Mouse (Mus musculus) layer of hippocampus, adult 2 months (tissue): ENCODE results near the gene Tnks2. TPM values are rescaled to one million over a fixed set of nuclear protein-coding genes. Genes with fewer than 3 reads are reported as not detected.

Source experiments
- DNase-seq, 2 experiments: peaks; one replicate each; pipeline ENCODE4 v3.0.0; 2022; ENCODE audit warnings: low spot score in 2 of 2
- H3K27ac ChIP-seq: fragments of 200-600 bp; 2 replicates; pipeline ENCODE4 v1.8.1; 2022
- H3K4me3 ChIP-seq: fragments of 200-600 bp; 2 replicates; pipeline ENCODE4 v1.8.1; 2022; ENCODE audit warnings: mild to moderate bottlenecking
- CTCF ChIP-seq: fragments of 200-600 bp; conservative IDR thresholded peaks from 2 replicates; pipeline ENCODE4 v1.8.1; 2022; ENCODE audit warnings: antibody characterized with exemption, mild to moderate bottlenecking, moderate library complexity
- long read RNA-seq, 2 experiments: library from polyadenylated mRNA; stranded (forward); transcript quantifications; one replicate each; pipeline ENCODE4 v2.0.0; 2021; ENCODE audit warnings: borderline mapping rate in 2 of 2
- total RNA-seq, 2 experiments: library from RNA; stranded (reverse); gene quantifications; 2 replicates each; pipeline ENCODE4 v1.2.3; 2021

Tnks2 gene
- total RNA-seq: 100 to 1,000 TPM; 123 TPM
- long read RNA-seq, experiment 1, full-length matches to known transcripts: 28 of 49 reads
- long read RNA-seq, experiment 1, partial matches to known transcripts: 8 of 49 reads
- long read RNA-seq, experiment 1, other reads (novel, unspliced or antisense): 13 of 49 reads
- long read RNA-seq, experiment 2, full-length matches to known transcripts: 23 of 53 reads
- long read RNA-seq, experiment 2, partial matches to known transcripts: 10 of 53 reads
- long read RNA-seq, experiment 2, other reads (novel, unspliced or antisense): 20 of 53 reads

- DNase-seq: peak; percentile 94 to 97
- Histone ChIP-seq H3K4me3 (peak within 1 kb of the TSS; percentile 90), H3K27ac (peak within 1 kb of the TSS; percentile 95)
- TF ChIP-seq CTCF: no peak
Measured at GRCm38 (mm10) chr19:36833788-36834531, at the start of gene Tnks2. Gene Tnks2, plus strand, starts transcription at chr19:36834232.

GRCm38 (mm10) chr19:36789873-36790733 is 43.9 kb upstream of the Tnks2 start:
- no peak for TF ChIP-seq CTCF
- no peak overlapping the region for H3K4me3 ChIP-seq
- no peak overlapping the region for H3K27ac ChIP-seq
- no peak for DNase-seq

GRCm38 (mm10) chr19:36792589-36792988 is 41.4 kb upstream of the Tnks2 start:
- TF ChIP-seq CTCF: no peak
- Histone ChIP-seq H3K4me3 (no peak overlapping the region), H3K27ac (no peak overlapping the region)
- no peak for DNase-seq

- no peak for TF ChIP-seq CTCF
- H3K4me3 ChIP-seq: no peak overlapping the region
- no peak overlapping the region for H3K27ac ChIP-seq
- no peak for DNase-seq
Measured at GRCm38 (mm10) chr19:36793450-36793849, 40.6 kb upstream of the Tnks2 start.

DNA sequence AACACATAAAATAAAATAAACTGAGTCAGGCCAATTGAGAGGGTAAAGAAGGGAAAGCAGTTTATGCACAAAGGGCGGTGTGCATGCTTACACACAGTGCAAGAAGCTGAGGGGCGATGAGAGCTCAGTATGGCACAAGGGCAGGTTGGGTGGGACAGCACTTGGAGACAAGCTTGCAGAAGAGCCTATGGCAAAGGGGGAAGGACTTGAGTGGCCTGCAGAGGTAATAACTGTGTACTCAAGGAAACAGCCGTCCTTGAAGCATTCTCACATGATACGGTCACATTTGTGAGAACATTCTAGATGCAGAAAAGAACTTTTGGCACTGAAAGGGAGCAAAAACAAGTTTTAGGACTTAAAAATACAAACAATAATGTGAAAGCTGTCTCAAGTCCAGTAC is 40.0 kb upstream of the Tnks2 start:
- no peak for DNase-seq
- no peak for TF ChIP-seq CTCF

DNA sequence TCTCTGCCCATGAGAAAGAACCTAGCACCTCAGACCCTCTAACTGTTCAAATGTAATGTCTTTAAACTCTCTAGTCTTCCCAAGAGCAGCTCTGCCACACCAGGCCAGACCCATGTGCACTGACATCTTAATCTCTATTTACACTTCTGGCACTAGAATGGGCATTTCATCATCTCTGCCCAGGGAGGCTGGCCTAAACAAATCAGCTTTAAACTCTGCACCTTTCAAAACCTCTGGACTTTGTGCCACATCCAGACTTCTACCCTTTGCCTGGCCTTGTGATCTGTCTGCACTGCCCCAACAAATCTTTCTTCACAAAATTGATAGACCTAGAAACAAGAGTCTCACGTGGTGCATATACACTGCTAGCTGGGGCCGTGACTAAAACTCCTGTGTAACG is 38.8 kb upstream of the Tnks2 start:
- no peak for DNase-seq
- no peak for TF ChIP-seq CTCF
- Histone ChIP-seq H3K4me3 (no peak overlapping the region), H3K27ac (no peak overlapping the region)

More for the DNA sequence above, 40.0 kb upstream of the Tnks2 start:
- Histone ChIP-seq H3K4me3 (no peak overlapping the region), H3K27ac (no peak overlapping the region)

GRCm38 (mm10) chr19:36796931-36797330 is 37.1 kb upstream of the Tnks2 start:
- no peak for DNase-seq
- no peak overlapping the region for H3K4me3 ChIP-seq
- H3K27ac ChIP-seq: no peak overlapping the region
- TF ChIP-seq CTCF: no peak

- Histone ChIP-seq H3K4me3 (no peak overlapping the region), H3K27ac (no peak overlapping the region)
- TF ChIP-seq CTCF: no peak
- no peak for DNase-seq
Measured at GRCm38 (mm10) chr19:36800288-36800687, 33.7 kb upstream of the Tnks2 start.

DNA sequence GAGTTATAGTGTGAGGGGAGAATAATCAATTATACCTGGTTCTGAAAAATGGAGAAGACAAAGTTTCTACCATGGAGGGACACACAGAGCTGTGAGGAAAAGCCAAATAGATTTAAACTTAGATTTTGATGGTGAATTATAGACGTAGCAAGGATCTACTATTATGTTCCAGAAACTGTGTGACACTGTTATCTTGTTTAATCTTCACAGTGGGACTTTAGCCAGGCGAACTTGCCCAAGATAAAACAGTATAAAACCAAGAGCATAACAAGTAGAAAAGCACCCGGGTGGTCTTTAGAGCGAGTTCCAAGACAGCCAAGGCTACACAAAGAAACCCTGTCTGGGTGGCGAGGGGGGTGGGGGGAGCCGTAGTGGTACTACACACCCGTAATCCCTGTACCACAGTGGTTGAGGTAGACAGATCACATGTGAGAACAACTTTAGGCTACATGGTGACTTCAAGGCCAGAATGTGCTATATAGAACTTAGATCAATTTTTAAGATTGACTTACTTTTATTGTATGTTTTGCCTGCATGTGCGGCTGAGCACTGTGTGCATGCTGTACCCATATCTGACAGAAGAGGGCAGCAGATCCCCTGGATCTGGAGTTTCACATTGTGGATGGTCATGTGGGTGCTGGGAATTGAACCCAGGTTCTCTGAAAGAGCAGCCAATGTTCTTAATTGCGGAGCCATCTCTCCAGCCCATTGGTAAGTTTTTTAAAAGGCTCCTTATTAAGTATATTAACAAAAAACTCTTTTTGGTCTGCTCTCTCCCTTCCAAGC is 32.0 kb upstream of the Tnks2 start:
- peak; percentile 63 for TF ChIP-seq CTCF
- Histone ChIP-seq H3K27ac (no peak overlapping the region), H3K4me3 (no peak overlapping the region)
- no peak for DNase-seq

DNA sequence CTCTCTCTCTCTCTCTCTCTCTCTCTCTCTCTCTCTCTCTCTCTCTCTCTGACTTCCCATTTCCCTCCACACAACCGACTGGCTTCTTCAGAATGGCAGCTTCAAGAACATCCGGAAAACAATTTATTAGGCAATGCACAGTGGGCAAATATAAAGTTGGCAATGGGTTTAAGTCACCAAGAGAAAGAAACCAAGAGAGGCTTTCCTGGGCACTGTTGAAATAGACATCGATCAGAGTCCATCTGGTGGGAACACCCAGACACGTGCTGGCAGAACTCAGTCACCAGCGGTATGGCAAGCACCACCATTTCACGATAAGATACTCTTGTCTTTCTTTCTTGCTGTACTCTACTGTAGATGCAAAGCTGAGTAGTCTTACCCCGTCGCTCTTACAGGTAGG is 30.6 kb upstream of the Tnks2 start:
- TF ChIP-seq CTCF: no peak
- no peak overlapping the region for H3K27ac ChIP-seq
- H3K4me3 ChIP-seq: no peak overlapping the region
- DNase-seq: no peak

DNA sequence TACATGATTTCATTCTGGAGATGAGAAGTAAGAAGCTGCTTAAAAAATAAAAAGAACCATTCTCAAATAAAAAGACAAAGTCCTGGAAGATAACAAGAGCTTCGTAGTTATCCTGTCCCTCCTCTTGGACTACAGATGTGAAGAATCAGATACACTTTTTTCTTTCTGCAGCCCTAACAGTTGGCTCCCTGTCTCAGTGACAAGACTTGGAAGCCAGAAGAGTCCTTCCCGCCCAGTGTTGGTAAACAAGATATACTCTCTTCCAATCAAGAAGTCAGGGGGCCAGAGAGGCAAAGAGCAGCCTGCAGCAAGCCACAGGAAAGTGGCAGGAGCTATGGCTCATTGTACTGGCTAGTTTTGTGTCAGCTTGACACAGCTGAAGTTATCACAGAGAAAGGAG is 27.2 kb upstream of the Tnks2 start:
- DNase-seq: no peak
- no peak for TF ChIP-seq CTCF
- no peak overlapping the region for H3K27ac ChIP-seq
- no peak overlapping the region for H3K4me3 ChIP-seq

DNA sequence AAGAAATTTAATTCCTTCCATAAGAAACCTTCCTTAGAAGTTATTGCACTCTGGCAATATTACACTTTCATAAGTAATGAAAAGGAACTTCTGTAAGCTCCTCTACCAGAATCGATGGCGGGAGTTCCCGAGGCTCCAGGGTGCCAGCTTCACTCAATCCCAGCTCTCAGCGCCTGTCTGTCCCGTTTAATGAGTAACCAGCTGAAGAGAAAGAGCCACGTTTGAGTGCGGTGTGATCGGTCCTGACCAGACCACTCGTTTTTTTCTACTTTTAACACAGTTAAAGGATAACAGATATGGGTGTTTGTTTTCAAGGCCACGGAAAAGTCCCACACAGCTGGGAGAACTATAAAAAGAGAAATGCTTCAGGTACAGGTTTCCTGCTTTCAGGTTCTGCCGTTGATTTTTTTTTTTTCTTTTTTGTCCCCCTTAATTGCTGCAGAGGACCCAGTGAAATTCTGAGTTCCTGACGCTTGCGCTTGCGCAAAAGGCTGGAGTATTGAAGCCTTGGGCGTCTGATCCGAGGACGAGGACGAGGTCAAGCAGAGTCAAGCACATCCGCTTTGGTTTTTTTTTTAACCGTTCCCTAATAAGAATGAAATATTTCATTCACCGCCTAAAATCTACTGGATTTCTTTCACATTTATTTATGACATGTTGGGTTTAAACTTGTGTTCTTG is 25.5 kb upstream of the Tnks2 start:
- no peak overlapping the region for H3K27ac ChIP-seq
- TF ChIP-seq CTCF: no peak
- DNase-seq: no peak

More for the DNA sequence above, 25.5 kb upstream of the Tnks2 start:
- H3K4me3 ChIP-seq: no peak overlapping the region
